Mouse (Mus musculus) lung, postnatal 0 days (tissue): Measurements from ENCODE around the gene Avpr2. TPM values are rescaled to one million over a fixed set of nuclear protein-coding genes. Genes with fewer than 3 reads are reported as not detected.

ENCODE experiments used
- ATAC-seq: fragments of 200-750 bp; cut with Nextera tagmentation; 2 replicates; pipeline ENCODE4 v1.8.0; 2017; ENCODE audit warnings: moderate library complexity
- DNase-seq: peaks from one replicate; pipeline ENCODE4 v3.0.0-alpha.2; 2016; ENCODE audit warnings: low spot score
- H3K27ac ChIP-seq: fragments of 300-500 bp; sonication (generic); 2 replicates; pipeline ENCODE4 v1.5.1; 2014; ENCODE audit warnings: antibody characterized with exemption, mild to moderate bottlenecking, low read length, mixed read lengths
- H3K27me3 ChIP-seq: fragments of 300-500 bp; sonication (generic); replicated peaks from 2 replicates; pipeline ENCODE4 v1.6.1; 2014; ENCODE audit warnings: low read length, mixed read lengths; ENCODE audit not compliant: insufficient read depth
- H3K36me3 ChIP-seq: fragments of 300-500 bp; sonication (generic); 2 replicates; pipeline ENCODE4 v1.6.1; 2014; ENCODE audit warnings: low read length, mixed read lengths; ENCODE audit not compliant: insufficient read depth
- H3K4me1 ChIP-seq: fragments of 300-500 bp; sonication (generic); 2 replicates; pipeline ENCODE4 v1.6.1; 2014; ENCODE audit warnings: antibody characterized with exemption, low read depth, low read length, mixed read lengths; ENCODE audit not compliant: insufficient read depth
- H3K4me2 ChIP-seq: fragments of 300-500 bp; sonication (generic); replicated peaks from 2 replicates; pipeline ENCODE4 v1.6.1; 2014; ENCODE audit warnings: low read depth, mild to moderate bottlenecking, low read length, moderate library complexity, mixed read lengths
- H3K4me3 ChIP-seq: fragments of 300-500 bp; sonication (generic); 2 replicates; pipeline ENCODE4 v1.5.1; 2014; ENCODE audit warnings: low read depth, low read length
- H3K9ac ChIP-seq: fragments of 300-500 bp; sonication (generic); replicated peaks from 2 replicates; pipeline ENCODE4 v1.6.1; 2014; ENCODE audit warnings: low read depth, mild to moderate bottlenecking
- H3K9me3 ChIP-seq: fragments of 300-500 bp; sonication (generic); 2 replicates; pipeline ENCODE4 v1.6.1; 2016; ENCODE audit warnings: low read length, mixed read lengths
- CTCF ChIP-seq: IDR thresholded peaks from 2 replicates; pipeline ENCODE4 v1.5.1; 2016; ENCODE audit warnings: antibody characterized with exemption, mild to moderate bottlenecking
- EP300 ChIP-seq: IDR thresholded peaks from 2 replicates; pipeline ENCODE4 v1.6.1; 2016; ENCODE audit warnings: antibody characterized with exemption, mild to moderate bottlenecking, control low read depth
- WGBS: fragments of 180-500 bp; shearing (Covaris S2); extraction: QIAGEN DNeasy Blood & Tissue Kit; methylation state at CpG from one replicate; pipeline ENCODE4 v1.1.7; 2014; 5-methylcytosine and 5-hydroxymethylcytosine counted together
- polyA plus RNA-seq: library from polyadenylated mRNA; unstranded; fragments of >200 nt; fragmentation: Nextera tagmentation; extraction: Ambion mirVana; gene quantifications from 2 replicates; pipeline ENCODE4 v1.2.1, GENCODE M21; 2015

The Avpr2 gene
- polyA plus RNA-seq, 1 experiment from 2014 or later = 0.08 TPM

DNA sequence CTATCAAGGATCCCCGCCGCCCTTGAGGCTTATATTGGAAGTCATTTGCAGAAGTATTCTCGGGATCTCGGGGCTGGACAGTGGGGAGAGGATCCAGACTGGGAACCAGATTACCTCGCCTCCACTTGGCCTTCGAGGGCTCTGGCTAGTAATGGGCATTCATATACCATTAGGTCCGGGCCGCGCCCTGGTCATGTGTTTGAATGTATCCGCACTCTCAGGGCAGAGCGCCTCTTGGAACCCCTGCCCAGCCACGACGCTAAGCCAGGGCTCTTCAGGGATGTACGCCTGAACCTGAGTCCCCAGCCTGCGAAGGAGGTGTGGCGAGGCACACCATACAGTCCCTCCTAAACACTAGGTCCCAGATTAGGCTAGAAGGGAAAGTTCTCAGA is 10.9 kb upstream of the Avpr2 start:
- H3K9ac ChIP-seq = no peak overlapping the region
- 0 out of 2 replicates have a peak, but pooled peaks have one; percentile 11 for ATAC-seq
- no peaks in the 10 kb centered on the region for H3K9me3 ChIP-seq
- WGBS = 11% methylated on average over 14 of the region's 16 CpGs
- no peaks in the 10 kb centered on the region for H3K27me3 ChIP-seq
- no peaks in the 10 kb centered on the region for H3K36me3 ChIP-seq
- no peak for DNase-seq
- H3K4me2 ChIP-seq = peak overlapping the region; percentile 62
- H3K4me1 ChIP-seq = no peaks in the 10 kb centered on the region
- peak overlapping the region; percentile 31; the same call in 1 of the 2 replicates for H3K4me3 ChIP-seq
- H3K27ac ChIP-seq = no peak overlapping the region
- TF ChIP-seq EP300 (no peak), CTCF (no peak)

DNA sequence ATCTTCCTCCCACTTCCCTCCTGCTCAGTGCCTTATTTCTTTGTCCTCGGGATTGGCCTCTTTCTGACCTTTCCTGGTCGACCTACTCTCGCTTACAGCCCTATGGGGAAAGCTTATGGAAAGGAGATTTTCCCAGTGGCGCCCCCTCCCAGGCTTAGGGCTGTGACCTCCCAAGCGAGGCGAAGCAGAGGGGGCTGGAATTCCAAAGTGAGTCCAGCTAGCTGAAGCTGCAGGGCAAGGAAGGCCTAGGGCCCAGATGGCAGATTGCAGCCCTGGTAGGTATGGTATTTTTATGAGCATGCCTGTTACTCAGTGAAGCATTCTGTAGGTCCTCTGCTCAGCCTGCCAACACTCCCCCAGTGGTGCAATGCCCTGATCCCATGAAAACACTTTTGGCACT is 10.4 kb upstream of the Avpr2 start:
- DNase-seq = no peak
- Histone ChIP-seq H3K36me3 (no peaks in the 10 kb centered on the region), H3K4me2 (no peak overlapping the region), H3K27me3 (no peaks in the 10 kb centered on the region), H3K9ac (no peak overlapping the region), H3K4me3 (no peak overlapping the region), H3K9me3 (no peaks in the 10 kb centered on the region), H3K27ac (no peak overlapping the region), H3K4me1 (no peaks in the 10 kb centered on the region)
- TF ChIP-seq EP300 (no peak), CTCF (no peak)
- WGBS = 27% methylated on average over 6 of the region's 6 CpGs
- no peak for ATAC-seq

DNA sequence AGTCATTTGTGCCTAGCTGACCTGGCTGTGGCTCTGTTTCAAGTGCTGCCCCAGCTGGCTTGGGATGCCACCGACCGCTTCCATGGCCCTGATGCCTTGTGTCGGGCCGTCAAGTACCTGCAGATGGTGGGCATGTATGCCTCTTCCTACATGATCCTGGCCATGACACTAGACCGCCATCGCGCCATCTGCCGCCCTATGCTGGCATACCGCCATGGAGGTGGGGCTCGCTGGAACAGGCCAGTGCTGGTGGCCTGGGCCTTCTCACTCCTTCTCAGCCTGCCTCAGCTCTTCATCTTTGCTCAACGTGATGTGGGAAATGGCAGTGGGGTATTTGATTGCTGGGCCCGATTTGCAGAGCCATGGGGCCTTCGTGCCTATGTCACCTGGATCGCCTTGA is 931 bp downstream of the Avpr2 start:
- Histone ChIP-seq H3K4me1 (no peaks in the 10 kb centered on the region), H3K27ac (no peak overlapping the region), H3K4me2 (no peak overlapping the region), H3K36me3 (no peaks in the 10 kb centered on the region), H3K9me3 (no peaks in the 10 kb centered on the region), H3K9ac (no peak overlapping the region), H3K4me3 (no peak overlapping the region), H3K27me3 (no peaks in the 10 kb centered on the region)
- DNase-seq = no peak
- no peak for ATAC-seq
- WGBS = 91% methylated on average over 14 of the region's 14 CpGs
- TF ChIP-seq CTCF = no peak
- no peak for TF ChIP-seq EP300

DNA sequence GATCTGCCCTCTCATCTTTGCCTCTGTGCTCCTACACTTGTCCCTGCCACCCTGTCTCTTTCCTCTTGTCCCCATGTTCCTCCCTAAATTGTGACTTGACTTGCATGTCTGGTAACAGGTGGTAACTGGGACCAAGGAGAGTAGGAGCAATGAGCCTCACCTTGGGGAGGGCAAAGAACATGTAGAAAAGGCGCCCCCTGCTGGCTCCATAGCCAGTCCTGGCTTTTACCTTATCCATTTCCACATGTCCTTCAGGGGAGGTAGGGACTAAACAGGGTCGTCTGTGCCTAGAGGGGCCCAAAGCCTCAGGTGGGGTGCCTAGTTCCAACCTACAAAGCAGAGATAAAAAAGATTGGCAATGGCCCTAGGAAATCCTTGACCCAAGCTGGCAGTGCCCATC is 3.8 kb downstream of the Avpr2 start, which contains the start of gene L1cam:
L1cam (minus strand) TSS at position 387 of the 400 bp plus-strand sequence.
- DNase-seq = peak; percentile 28
- Histone ChIP-seq H3K4me3 (no peak within 1 kb of the TSS), H3K9me3 (no peaks in the 10 kb centered on the region), H3K9ac (no peak within 1 kb of the TSS), H3K4me2 (no peak within 1 kb of the TSS), H3K4me1 (no peaks in the 10 kb centered on the region), H3K27ac (no peak within 1 kb of the TSS), H3K27me3 (no peaks in the 10 kb centered on the region), H3K36me3 (no peaks in the 10 kb centered on the region)
- no peak for TF ChIP-seq EP300
- peak; percentile 61 for TF ChIP-seq CTCF
- ATAC-seq = no peak
- WGBS = 25% methylated on average over 2 of the region's 2 CpGs

DNA sequence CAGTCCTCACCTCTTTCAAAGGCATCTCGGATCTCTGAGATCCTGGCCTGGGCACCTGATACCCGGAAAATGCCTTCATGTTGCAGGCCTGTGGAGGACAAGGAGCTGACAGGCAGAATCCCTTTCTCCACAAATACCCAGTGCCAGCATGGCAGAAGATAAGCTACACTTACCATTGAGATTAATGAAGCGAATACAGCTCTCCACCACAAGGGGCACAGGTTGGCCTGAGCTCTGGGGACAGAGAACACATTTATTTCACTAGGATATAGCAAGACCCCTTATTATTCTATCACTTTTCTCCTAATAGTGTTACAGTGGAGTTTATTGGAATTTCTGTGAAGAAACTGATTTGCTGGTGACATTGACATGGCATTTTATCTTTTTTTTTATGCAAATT is 6.1 kb downstream of the Avpr2 start:
- Histone ChIP-seq H3K4me3 (no peak overlapping the region), H3K4me2 (no peak overlapping the region), H3K4me1 (no peaks in the 10 kb centered on the region), H3K27me3 (no peaks in the 10 kb centered on the region), H3K9me3 (no peaks in the 10 kb centered on the region), H3K36me3 (no peaks in the 10 kb centered on the region), H3K27ac (no peak overlapping the region), H3K9ac (no peak overlapping the region)
- DNase-seq (no peak), ATAC-seq (no peak)
- 59% methylated on average over 3 of the region's 3 CpGs for WGBS
- TF ChIP-seq EP300 (no peak), CTCF (peak; percentile 49)

DNA sequence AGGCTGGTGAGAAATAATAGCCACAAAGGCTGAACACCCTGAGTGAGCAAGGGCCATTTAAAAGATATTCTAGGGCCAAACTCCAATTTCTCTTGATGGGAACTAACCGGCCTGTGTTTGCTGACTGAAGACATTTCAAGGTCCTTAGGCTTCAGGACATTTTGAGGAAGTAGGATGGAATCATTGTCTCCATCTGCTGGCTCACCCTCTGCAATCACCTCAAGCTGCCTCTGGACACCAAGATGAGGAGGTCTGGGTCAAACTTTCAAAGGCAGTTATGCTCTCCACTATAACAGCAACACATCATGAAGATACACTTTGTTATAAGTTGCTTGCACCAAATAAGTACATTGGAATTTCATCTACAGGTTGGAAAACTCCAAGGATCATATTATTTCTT is 18.1 kb downstream of the Avpr2 start:
- no peak overlapping the region for H3K4me3 ChIP-seq
- H3K4me1 ChIP-seq = no peaks in the 10 kb centered on the region; the same call in 1 of the 2 replicates
- no peak for DNase-seq
- H3K27me3 ChIP-seq = no peaks in the 10 kb centered on the region
- TF ChIP-seq CTCF (no peak), EP300 (no peak)
- WGBS = 67% methylated on average over 1 of the region's 1 CpGs
- no peak overlapping the region for H3K27ac ChIP-seq
- H3K4me2 ChIP-seq = no peak overlapping the region
- no peaks in the 10 kb centered on the region for H3K36me3 ChIP-seq
- no peak for ATAC-seq
- H3K9me3 ChIP-seq = no peaks in the 10 kb centered on the region
- no peak overlapping the region for H3K9ac ChIP-seq

DNA sequence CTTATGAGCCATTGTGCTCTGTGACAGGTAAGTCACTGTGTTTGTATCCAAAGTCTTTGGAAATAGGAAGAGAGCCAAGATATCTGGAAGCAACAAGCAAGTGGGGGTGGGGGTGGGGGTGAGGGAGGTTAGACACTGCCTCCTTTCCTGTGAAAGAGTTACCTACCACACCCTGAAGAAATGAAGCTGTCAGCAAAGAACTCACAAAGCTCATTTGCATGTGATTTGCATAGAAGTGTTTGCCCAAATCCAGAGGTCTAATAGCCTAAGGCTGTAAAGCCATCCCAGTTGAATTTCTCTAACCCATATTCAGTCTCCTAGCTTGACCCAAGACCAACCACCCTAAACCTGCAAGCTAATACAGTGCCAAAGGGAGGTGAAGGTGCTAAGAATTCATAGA is 18.5 kb downstream of the Avpr2 start:
- H3K9ac ChIP-seq = no peak overlapping the region
- no peak overlapping the region for H3K4me2 ChIP-seq
- ATAC-seq = no peak
- no peaks in the 10 kb centered on the region for H3K36me3 ChIP-seq
- H3K27me3 ChIP-seq = no peaks in the 10 kb centered on the region
- no peaks in the 10 kb centered on the region for H3K9me3 ChIP-seq
- TF ChIP-seq EP300 (no peak), CTCF (no peak)
- H3K27ac ChIP-seq = no peak overlapping the region
- no peak overlapping the region for H3K4me3 ChIP-seq
- no peaks in the 10 kb centered on the region; the same call in 1 of the 2 replicates for H3K4me1 ChIP-seq
- no peak for DNase-seq
